Mouse (Mus musculus): Measurements from ENCODE around the gene H2afy. TPM values are rescaled to one million over a fixed set of nuclear protein-coding genes. Genes with fewer than 3 reads are reported as not detected.
"Not testable (repeated sequence)": the region's sequence is repeated elsewhere in the genome, so short reads cannot be mapped to it uniquely, and the experiment has no call there.

H2afy gene
- polyA plus RNA-seq, 1 experiment, result 85.2 TPM

DNA sequence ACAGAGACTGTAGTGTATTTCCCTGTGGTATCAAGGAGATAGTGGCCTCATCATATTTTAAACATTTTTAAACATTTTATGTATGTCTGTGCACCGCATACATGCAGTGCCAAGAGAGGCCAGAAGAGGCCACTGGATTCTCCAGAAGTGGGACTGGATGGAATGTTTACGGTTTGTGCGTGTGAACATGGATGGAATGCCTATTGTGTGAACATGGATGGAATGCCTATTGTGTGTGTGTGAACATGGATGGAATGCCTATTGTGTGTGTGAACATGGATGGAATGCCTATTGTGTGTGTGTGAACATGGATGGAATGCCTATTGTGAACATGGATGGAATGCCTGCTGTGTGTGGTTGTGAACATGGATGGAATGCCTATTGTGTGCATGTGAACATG, 93.9 kb downstream of the H2afy start:
- 75% methylated on average over 3 of the region's 3 CpGs for WGBS
- DNase-seq, result no peak
- H3K4me1 ChIP-seq (ENCODE audit: control insufficient read depth, insufficient read depth, low read length), result no peaks in the 10 kb centered on the region
- TF ChIP-seq CTCF (IDR thresholded peaks at IDR 0.05; ENCODE audit: insufficient read depth, low read length) (no peak), POLR2A (IDR thresholded peaks at IDR 0.05; ENCODE audit: borderline replicate concordance, extremely low read depth, low read depth, low read length) (no peak)
- H3K4me3 ChIP-seq (replicated peaks; ENCODE audit: extremely low read depth, low read depth, low read length), result no peak overlapping the region

- Histone ChIP-seq H3K4me1 (ENCODE audit: control insufficient read depth, insufficient read depth, low read length) (no peaks in the 10 kb centered on the region), H3K4me3 (replicated peaks; ENCODE audit: extremely low read depth, low read depth, low read length) (no peak overlapping the region)
- WGBS, result 78% methylated on average over 3 of the region's 3 CpGs
- DNase-seq, result no peak
- TF ChIP-seq POLR2A (IDR thresholded peaks at IDR 0.05; ENCODE audit: borderline replicate concordance, extremely low read depth, low read depth, low read length), result no peak
Measured at GRCm38 (mm10) chr13:56040621-56041020, 95.5 kb downstream of the H2afy start.

DNA sequence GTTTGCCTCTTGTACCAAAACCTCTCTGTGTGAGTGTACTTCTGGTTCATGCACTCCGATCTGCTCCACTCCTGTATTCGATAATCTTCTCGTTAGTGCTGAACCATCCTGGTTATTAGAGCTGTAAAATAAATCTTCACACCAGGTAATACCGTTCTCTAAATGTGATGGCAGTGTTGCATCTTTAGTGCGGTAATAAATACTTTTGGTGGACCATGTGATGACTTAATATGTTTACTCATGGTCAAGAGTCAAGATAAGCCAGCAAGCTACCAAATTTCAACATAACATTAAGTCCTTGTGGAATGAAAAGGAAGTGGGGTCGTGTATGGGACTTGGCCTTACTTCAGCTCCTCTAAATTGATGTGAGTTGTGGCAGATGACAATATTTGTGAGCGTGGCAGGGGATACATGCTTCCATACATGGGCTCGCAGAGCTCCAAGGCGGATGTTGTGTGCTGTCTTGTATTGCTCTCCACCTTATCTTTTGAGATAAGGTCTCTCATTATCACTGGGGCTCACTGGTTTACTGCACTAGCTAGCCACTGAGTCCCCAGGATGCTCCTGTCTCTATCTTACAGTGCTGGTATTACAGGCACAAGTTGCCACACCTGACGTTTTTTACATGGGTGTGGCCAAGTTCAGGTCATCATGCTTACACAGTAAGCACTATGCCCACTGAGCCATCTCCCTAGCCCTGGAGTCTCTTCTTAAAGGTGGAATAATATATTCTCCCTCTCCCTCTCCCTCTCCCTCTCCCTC, 96.4 kb downstream of the H2afy start:
- TF ChIP-seq CTCF (IDR thresholded peaks at IDR 0.05; ENCODE audit: insufficient read depth, low read length), result no peak
- no peak for TF ChIP-seq POLR2A (IDR thresholded peaks at IDR 0.05; ENCODE audit: borderline replicate concordance, extremely low read depth, low read depth, low read length)
- Histone ChIP-seq H3K4me3 (replicated peaks; ENCODE audit: extremely low read depth, low read depth, low read length) (no peak overlapping the region), H3K4me1 (ENCODE audit: control insufficient read depth, insufficient read depth, low read length) (no peaks in the 10 kb centered on the region)
- no peak for DNase-seq
- WGBS, result 35% methylated on average over 10 of the region's 10 CpGs

GRCm38 (mm10) chr13:56029006-56029405, 107.2 kb downstream of the H2afy start:
- 79% methylated on average over 4 of the region's 4 CpGs for WGBS
- no peak overlapping the region for H3K4me3 ChIP-seq (replicated peaks; ENCODE audit: extremely low read depth, low read depth, low read length)
- TF ChIP-seq CTCF (IDR thresholded peaks at IDR 0.05; ENCODE audit: insufficient read depth, low read length), result no peak
- TF ChIP-seq POLR2A (IDR thresholded peaks at IDR 0.05; ENCODE audit: borderline replicate concordance, extremely low read depth, low read depth, low read length), result no peak
- no peaks in the 10 kb centered on the region for H3K4me1 ChIP-seq (ENCODE audit: control insufficient read depth, insufficient read depth, low read length)
- DNase-seq, result no peak

- 60% methylated on average over 5 of the region's 5 CpGs for WGBS
- H3K4me1 ChIP-seq (ENCODE audit: control insufficient read depth, insufficient read depth, low read length); H3K4me3 ChIP-seq (replicated peaks; ENCODE audit: extremely low read depth, low read depth, low read length); DNase-seq: not testable (repeated sequence)
Measured at GRCm38 (mm10) chr13:56027996-56028395, 108.2 kb downstream of the H2afy start.

- no peak for DNase-seq
- Histone ChIP-seq H3K4me1 (ENCODE audit: control insufficient read depth, insufficient read depth, low read length) (no peaks in the 10 kb centered on the region), H3K4me3 (replicated peaks; ENCODE audit: extremely low read depth, low read depth, low read length) (no peak overlapping the region)
- TF ChIP-seq POLR2A (IDR thresholded peaks at IDR 0.05; ENCODE audit: borderline replicate concordance, extremely low read depth, low read depth, low read length), result no peak
- TF ChIP-seq CTCF (IDR thresholded peaks at IDR 0.05; ENCODE audit: insufficient read depth, low read length), result no peak
- WGBS, result 56% methylated on average over 5 of the region's 5 CpGs
Measured at GRCm38 (mm10) chr13:56026623-56027022, 109.5 kb downstream of the H2afy start.

DNA sequence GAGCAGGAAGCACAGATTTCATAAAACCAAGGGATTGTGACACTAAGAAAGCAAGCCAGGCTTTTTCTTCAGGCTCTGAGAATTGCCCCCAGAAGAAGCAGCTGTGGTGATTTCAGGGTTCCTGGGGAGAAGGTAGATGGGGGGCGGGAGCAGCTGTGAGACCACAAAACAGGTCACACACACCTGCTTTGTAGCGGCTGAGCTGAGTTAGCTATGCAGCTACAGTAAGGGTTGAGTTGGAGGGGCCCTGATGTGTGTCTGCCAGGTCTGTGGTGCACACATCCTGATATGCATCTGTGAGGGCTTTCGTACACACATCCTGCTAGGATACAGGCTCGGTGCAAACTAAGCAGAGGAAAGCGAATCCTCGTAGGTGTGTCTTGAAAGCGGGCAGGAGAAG, 110.1 kb downstream of the H2afy start:
- 59% methylated on average over 7 of the region's 7 CpGs for WGBS
- H3K4me1 ChIP-seq (ENCODE audit: control insufficient read depth, insufficient read depth, low read length), result no peaks in the 10 kb centered on the region
- DNase-seq, result no peak
- no peak overlapping the region for H3K4me3 ChIP-seq (replicated peaks; ENCODE audit: extremely low read depth, low read depth, low read length)
- no peak for TF ChIP-seq POLR2A (IDR thresholded peaks at IDR 0.05; ENCODE audit: borderline replicate concordance, extremely low read depth, low read depth, low read length)
- no peak for TF ChIP-seq CTCF (IDR thresholded peaks at IDR 0.05; ENCODE audit: insufficient read depth, low read length)

GRCm38 (mm10) chr13:56025027-56025410, 111.1 kb downstream of the H2afy start:
- TF ChIP-seq CTCF (IDR thresholded peaks at IDR 0.05; ENCODE audit: insufficient read depth, low read length), result no peak
- no peak for TF ChIP-seq POLR2A (IDR thresholded peaks at IDR 0.05; ENCODE audit: borderline replicate concordance, extremely low read depth, low read depth, low read length)
- no peak for DNase-seq
- no peaks in the 10 kb centered on the region for H3K4me1 ChIP-seq (ENCODE audit: control insufficient read depth, insufficient read depth, low read length)
- 21% methylated on average over 14 of the region's 14 CpGs for WGBS
- no peak overlapping the region for H3K4me3 ChIP-seq (replicated peaks; ENCODE audit: extremely low read depth, low read depth, low read length)

DNA sequence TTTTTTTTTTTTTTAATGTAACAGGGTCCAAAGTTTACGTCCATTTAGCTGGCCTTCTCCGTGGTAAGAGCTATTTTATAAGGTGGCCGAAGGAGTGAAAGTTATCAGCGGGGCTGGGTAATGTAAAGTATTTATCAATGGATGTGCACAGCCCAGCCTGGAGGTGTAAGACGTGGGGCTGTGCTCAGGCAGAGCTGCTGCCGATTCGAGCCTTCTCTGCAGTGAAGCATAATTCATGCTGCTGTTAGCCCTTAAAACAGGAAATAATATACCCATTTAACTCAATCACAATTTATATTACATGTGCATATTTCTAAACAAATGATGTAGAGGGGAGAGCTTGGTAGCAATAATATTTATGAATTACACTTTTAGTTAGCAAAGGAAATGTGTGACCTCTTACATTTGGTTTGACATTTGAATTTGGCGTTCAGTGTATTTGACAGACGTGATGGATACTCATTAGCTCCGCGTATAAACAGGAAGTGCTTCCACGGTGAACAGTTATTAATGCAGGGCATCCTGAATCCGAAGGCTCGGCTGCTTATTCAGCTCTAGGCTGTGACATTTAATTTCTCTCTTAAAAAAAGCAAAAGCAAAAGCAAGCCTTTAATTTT, 111.6 kb downstream of the H2afy start:
- DNase-seq, result no peak
- no peak overlapping the region for H3K4me3 ChIP-seq (replicated peaks; ENCODE audit: extremely low read depth, low read depth, low read length)
- TF ChIP-seq CTCF (IDR thresholded peaks at IDR 0.05; ENCODE audit: insufficient read depth, low read length), result no peak
- 35% methylated on average over 14 of the region's 14 CpGs for WGBS
- H3K4me1 ChIP-seq (ENCODE audit: control insufficient read depth, insufficient read depth, low read length), result no peaks in the 10 kb centered on the region

Other genes with a start within 250 kb of the H2afy start
- gene Tifab, start 42.5 kb upstream of the H2afy start, polyA plus RNA-seq (2012; rRNA removed), result 9.2 and 13.9 TPM in 2 replicates
- not detected in 2 replicates for gene Neurog1, start 115.8 kb upstream of the H2afy start, polyA plus RNA-seq (2012; rRNA removed)
- gene Cxcl14, start 160.2 kb upstream of the H2afy start, polyA plus RNA-seq (2012; rRNA removed), result 285 and 286 TPM in 2 replicates

All from lung, adult 2 months (tissue).